Mouse (Mus musculus): ENCODE results near the gene Agap1. TPM values are rescaled to one million over a fixed set of nuclear protein-coding genes. Genes with fewer than 3 reads are reported as not detected.

Gene Agap1
- total RNA-seq, 2 experiments from 2014 or later, result 225 to 280 TPM

DNA sequence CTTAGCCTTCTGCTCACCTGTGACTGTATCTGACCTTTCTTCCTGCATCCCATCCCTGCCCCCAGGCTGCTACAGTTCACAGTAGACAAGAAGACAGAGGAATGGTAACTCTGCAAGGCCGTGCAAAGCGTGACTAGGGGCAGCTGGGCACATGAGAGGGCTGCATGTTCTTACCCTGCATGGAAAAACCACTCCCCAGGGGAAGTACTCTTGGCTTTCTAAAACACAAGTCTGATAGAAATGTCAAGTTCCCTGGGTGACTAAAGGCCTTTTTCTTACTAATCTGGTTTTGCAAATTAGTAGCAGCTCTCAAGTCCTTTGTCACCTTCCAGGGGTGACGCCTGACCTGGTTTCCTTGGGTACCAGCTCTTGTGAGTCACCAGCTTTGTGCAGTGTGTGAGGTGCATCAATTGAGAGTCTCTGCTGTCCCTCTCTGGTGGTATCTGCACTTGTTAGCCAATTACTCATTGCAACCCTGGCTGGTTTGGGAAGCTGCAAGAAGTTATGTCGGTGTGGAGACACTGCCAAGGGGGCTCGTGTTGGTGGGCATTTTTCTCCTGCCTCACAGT is 246.6 kb downstream of the Agap1 start:
- DNase-seq (ENCODE audit: low spot score in 2 of 2), result no peak

- no peak for DNase-seq (ENCODE audit: low spot score in 2 of 2)
These were observed 248.7 kb downstream of the Agap1 start for GRCm38 (mm10) chr1:89703294-89703693.

DNA sequence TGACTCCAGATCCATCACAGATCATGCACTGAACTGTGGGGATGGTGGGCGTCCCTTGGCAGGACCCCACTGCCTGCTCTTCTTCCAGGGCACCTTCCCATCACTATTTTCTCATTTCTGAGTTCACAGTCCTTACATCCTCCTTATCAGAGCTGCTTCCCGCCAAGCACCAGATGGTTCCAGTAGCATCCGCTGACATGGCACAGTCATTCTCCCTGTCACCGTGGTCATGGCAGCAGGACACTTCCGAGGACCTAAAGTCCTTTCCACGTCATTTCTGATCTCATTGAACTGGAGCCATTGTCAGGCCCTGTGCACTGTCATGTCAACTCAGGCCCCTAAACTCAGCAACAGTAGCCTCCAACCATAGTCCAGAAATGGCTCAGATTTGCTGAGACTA is 251.1 kb downstream of the Agap1 start:
- no peak for DNase-seq (ENCODE audit: low spot score in 2 of 2)

DNA sequence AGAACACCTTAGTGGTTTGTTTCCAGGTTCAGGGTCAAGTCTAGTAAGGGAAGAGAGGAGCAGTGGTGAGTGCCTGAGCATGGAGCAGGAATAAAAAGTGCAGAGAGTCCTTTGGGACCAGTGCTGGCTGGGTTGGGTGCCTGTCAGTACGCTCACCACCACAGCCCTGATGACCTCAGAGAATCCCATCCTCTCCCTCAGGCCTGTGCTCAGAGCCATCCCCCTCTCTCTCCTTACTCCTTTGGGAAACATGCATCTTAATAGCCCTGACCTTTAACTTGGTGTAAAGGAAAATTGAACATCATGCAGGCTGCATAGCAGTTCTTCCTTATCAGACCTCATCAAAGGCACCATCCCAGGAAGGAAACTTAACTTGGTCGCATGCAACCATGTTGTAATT is 252.3 kb downstream of the Agap1 start:
- no peak for DNase-seq (ENCODE audit: low spot score in 2 of 2)

DNA sequence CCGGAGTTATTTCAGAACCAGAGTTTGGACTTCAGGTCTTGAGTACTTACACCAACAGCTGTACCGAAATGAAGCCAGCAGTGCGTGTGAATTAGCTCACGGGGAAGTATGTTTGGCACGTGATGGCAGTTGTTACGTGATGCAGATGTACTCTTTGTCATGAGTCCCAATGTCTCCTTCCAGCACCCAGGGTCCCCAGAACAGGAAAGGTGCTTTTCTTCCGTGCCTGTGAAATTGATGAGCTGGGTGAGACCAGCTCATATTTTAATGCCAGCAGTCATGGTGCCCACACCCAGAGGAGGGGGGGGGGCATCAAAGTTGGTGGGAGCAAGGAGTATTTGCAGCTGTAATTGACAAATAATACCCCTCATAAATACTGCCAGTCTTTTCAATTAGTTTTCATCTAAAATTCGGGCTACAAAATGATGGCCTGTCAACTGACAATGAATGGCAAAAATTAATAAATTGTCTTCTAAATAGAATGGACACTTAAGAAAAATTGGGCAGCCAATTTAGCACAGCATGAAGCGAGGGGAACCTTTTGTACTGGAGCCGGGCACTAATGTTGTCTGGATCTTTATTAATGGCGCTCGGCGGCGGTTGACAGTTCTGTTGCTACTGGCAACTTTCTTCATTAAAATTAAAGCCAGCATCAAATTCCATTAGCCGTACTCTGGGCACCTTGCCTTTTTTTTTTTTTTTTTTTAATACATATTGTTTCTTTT is 253.3 kb downstream of the Agap1 start:
- DNase-seq (ENCODE audit: low spot score in 2 of 2), result peak in 1 of 2 experiments; percentile 31

GRCm38 (mm10) chr1:89709824-89710223 is 255.2 kb downstream of the Agap1 start:
- DNase-seq (ENCODE audit: low spot score in 2 of 2), result no peak

GRCm38 (mm10) chr1:89713681-89714080 is 259.1 kb downstream of the Agap1 start:
- no peak for DNase-seq (ENCODE audit: low spot score in 2 of 2)

DNA sequence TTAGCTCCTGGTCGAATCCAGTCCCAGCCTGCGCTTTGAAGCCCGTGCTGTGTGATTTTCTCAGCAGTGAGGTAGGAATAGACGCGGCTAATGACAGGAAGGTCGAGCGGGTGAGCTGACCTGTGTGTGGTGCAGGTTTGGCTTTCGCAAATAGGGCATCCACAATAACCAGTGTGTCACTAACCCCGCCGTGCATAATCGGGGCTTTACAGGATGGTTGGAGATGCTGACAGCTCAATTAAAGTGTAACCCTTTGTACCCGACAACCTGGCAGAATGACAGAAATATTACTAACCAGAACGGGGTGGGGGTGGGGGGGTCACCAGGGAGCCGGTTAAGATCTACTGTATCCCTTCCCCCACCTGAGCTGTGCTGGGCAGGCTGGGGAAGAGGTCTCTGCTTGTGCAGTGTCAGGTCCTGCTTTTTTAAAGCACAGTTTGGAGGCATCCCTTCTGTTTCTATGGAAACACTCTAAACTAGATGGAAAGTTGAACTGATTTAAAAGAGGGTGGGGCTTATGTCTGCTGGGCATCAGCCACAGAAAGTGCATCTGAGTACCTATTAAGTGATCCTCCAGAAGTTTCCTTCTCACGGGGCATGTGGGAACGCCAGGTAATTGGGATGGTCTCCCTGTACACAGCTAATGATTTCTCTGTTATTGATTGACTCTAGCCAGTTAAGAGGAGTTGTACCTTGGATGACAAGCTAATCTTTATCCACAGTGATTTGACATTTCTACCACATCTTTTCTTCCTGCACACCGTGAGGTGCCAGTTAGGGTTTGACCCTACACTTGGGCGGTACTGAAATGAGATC is 259.8 kb downstream of the Agap1 start:
- no peak for DNase-seq (ENCODE audit: low spot score in 2 of 2)

DNA sequence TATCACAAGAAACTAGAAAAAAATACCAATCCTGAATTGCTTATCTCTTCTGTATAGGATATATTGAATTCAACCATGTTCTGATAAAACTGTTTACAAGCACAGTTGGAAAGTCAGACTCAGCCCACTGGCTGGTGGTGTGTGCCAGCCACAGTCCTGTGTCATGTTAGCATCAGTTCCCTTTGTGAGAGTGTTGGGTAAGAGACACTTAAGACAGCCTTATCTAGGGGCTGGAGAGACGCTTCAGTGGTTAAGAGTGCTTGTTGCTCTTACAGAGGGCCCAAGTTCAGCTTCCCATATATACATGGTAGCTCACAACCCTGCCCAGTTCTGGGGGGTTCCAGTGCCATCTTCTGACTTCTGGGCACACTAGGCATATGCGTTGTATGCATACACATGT is 261.6 kb downstream of the Agap1 start:
- DNase-seq (ENCODE audit: low spot score in 2 of 2), result no peak

DNA sequence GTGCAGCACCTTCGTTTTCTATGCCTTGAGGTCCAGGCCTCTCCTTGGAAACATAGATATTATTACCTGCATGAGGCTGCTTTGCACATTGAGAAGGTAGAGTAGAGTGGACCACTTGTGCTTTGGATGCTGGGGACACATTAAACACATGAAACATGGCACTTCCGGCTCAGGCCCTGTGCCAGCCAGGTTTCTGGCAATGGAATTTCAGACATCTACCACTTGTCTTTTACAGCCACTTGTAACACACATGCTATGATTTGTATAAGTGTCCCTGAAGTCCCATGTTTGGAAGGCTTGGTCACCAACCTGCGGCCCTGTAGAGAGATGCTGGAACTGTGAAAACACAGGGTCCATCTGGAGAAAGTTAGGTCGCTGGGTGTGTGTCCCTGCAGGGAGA is 262.5 kb downstream of the Agap1 start:
- DNase-seq (ENCODE audit: low spot score in 2 of 2), result no peak

DNA sequence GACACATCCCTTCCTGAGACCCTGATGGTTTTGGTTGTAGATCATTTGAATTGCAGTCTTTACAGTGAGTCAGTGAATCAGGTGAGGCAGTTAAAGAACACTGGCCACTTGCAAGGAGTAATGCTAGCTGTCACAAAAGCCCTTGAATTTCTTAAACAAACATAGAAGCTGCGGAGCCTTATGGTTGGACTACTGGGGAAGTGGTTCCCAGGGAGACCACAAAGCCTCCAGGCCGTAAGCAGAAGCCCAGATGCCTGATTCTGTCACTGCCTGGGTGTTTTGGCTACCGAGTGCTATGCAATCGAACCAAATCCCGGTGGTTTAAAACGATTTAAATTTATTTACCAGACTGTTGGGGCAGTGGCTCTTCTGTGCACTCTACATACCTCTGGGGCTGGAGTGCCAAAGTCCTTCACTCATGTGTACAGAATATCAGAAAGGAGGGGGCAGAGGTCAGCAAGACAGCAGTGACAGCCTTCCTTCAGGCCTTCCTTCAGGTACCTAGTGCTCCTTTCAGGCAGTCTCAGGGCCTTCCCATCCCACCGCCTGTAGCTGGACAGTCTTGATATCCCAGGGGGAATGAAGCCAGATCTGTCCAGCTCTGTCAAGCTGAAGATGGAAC is 264.3 kb downstream of the Agap1 start:
- no peak for DNase-seq (ENCODE audit: low spot score in 2 of 2)

- DNase-seq (ENCODE audit: low spot score in 2 of 2), result no peak
These were observed 269.5 kb downstream of the Agap1 start for GRCm38 (mm10) chr1:89724141-89724540.

DNA sequence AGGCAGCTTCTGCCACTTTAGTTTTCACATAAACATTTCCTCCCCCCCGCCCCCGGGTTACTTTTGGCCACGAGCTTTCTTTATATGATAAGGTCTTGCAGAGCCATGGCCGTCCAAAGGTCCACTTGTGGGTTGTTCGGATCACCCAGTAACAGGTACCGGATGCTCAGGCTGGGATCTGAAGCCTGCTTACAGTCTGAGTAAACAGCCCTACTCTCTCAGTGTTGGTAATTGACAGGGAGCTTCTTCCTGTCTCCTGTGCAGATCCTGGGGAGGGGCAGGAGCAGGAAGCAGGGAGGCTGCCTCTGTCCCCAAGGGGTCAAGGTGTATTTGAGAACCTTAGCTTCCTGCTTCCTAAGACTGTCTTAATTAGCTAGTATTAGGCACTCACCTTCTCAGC is 269.9 kb downstream of the Agap1 start:
- no peak for DNase-seq (ENCODE audit: low spot score in 2 of 2)

GRCm38 (mm10) chr1:89724957-89725356 is 270.4 kb downstream of the Agap1 start:
- DNase-seq (ENCODE audit: low spot score in 2 of 2), result no peak

DNA sequence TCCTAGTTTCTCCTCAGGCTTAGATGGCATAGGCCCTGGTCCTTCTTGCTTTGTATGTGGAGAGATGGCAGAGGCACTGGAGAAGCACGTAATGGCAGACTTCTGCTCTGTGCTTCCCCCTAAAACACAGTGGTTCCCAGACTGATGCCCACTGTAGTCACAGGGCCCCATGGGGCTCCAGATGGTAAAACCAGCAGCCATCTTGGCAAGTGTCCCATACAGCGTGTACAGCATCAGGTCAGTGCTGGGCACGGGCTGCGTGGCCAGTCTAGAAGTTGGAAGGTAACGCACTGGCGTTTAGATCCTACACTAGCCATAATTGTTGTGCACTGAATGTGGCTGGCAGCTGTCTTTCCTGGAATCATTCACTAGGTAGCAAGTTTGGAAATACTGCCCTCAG is 273.9 kb downstream of the Agap1 start:
- DNase-seq (ENCODE audit: low spot score in 2 of 2), result no peak

GRCm38 (mm10) chr1:89730589-89731195 is 276.1 kb downstream of the Agap1 start:
- no peak for DNase-seq (ENCODE audit: low spot score in 2 of 2)

GRCm38 (mm10) chr1:89734368-89734767 is 279.8 kb downstream of the Agap1 start:
- DNase-seq (ENCODE audit: low spot score in 2 of 2), result no peak

GRCm38 (mm10) chr1:89735146-89735545 is 280.5 kb downstream of the Agap1 start:
- no peak for DNase-seq (ENCODE audit: low spot score in 2 of 2)

- no peak for DNase-seq (ENCODE audit: low spot score in 2 of 2)
These were observed 281.4 kb downstream of the Agap1 start for GRCm38 (mm10) chr1:89736021-89736420.

DNA sequence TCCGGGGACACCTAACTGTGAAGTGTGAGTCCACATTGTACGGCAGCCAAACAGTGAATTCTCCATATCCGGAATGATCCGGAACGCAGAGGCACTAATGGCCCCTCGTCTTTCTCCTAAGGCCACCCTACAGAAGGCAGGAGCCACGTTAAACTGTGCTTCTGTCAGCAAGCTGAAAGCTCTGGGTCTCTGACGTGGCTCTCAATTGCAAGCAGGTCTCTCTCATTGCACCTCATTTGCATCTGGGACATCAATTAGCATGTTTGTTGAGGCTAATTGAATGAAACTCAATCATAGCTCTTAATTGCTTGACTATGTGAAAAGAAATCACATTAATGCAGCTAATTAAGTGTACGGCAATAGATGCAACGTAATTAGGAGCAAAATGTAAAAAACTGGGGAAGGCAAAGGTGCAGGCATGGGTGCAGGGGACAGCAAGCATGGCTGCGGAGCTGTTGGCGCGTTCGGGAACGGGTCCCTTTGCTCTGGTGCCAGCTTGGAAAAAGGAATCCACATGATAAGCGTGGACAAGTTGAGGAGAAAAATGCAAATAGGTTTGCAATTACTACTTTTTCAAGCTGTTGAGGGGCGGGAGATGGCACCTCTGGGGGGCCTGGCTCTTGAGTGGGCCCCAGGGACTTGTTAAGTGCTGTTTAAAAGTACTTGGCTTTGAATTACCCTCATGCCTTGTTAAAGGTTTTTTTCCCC is 284.6 kb downstream of the Agap1 start:
- DNase-seq (ENCODE audit: low spot score in 2 of 2), result peak in 1 of 2 experiments; percentile 32

- no peak for DNase-seq (ENCODE audit: low spot score in 2 of 2)
These were observed 285.1 kb downstream of the Agap1 start for GRCm38 (mm10) chr1:89739775-89740099.

Data from layer of hippocampus, postnatal 14 days (tissue).